Mouse (Mus musculus) urinary bladder, postnatal 4 days (tissue): ENCODE data around the gene Enc1.

ENCODE experiments used
- DNase-seq, 2 experiments: peaks; one replicate each; pipeline ENCODE4 v3.0.0; 2021 to 2022; ENCODE audit warnings: low spot score in 2 of 2

Enc1 gene

GRCm38 (mm10) chr13:97240965-97241786, at the start of gene Enc1:
Gene Enc1 (plus strand): TSS chr13:97241105.
- DNase-seq, result peak; percentile 90 to 92

GRCm38 (mm10) chr13:97192649-97193048, 48.3 kb upstream of the Enc1 start:
- no peak for DNase-seq

GRCm38 (mm10) chr13:97193420-97193819, 47.5 kb upstream of the Enc1 start:
- DNase-seq, result peak in 1 of 2 experiments; percentile 41

- DNase-seq, result no peak
Measured at GRCm38 (mm10) chr13:97196186-97196924, 44.5 kb upstream of the Enc1 start.

GRCm38 (mm10) chr13:97196925-97197218, 44.0 kb upstream of the Enc1 start:
- no peak for DNase-seq

GRCm38 (mm10) chr13:97197932-97198562, 42.9 kb upstream of the Enc1 start, which contains the start of gene Hexb:
Gene Hexb (minus strand): TSS chr13:97198357.
- peak; percentile 91 for DNase-seq

GRCm38 (mm10) chr13:97199123-97199522, 41.8 kb upstream of the Enc1 start:
- DNase-seq, result no peak

- DNase-seq, result no peak
Measured at GRCm38 (mm10) chr13:97201076-97201475, 39.8 kb upstream of the Enc1 start.

- no peak for DNase-seq
Measured at GRCm38 (mm10) chr13:97201896-97202295, 39.0 kb upstream of the Enc1 start.

GRCm38 (mm10) chr13:97205052-97205701, 35.7 kb upstream of the Enc1 start:
- peak; percentile 70 to 82 for DNase-seq

GRCm38 (mm10) chr13:97206046-97206445, 34.9 kb upstream of the Enc1 start:
- DNase-seq, result no peak

- no peak for DNase-seq
Measured at GRCm38 (mm10) chr13:97207472-97208111, 33.3 kb upstream of the Enc1 start.

- DNase-seq, result no peak
Measured at GRCm38 (mm10) chr13:97208112-97208478, 32.8 kb upstream of the Enc1 start.

GRCm38 (mm10) chr13:97208500-97209010, 32.4 kb upstream of the Enc1 start:
- no peak for DNase-seq

- no peak for DNase-seq
Measured at GRCm38 (mm10) chr13:97214583-97215268, 26.2 kb upstream of the Enc1 start.

- DNase-seq, result no peak
Measured at GRCm38 (mm10) chr13:97215563-97215962, 25.3 kb upstream of the Enc1 start.

- DNase-seq, result no peak
Measured at GRCm38 (mm10) chr13:97216196-97216595, 24.7 kb upstream of the Enc1 start.

GRCm38 (mm10) chr13:97220022-97220421, 20.9 kb upstream of the Enc1 start:
- DNase-seq, result no peak

GRCm38 (mm10) chr13:97223856-97224255, 17.0 kb upstream of the Enc1 start:
- DNase-seq, result no peak

GRCm38 (mm10) chr13:97224341-97224982, 16.4 kb upstream of the Enc1 start:
- no peak for DNase-seq
